Mouse (Mus musculus): ENCODE measurements at regions not wholly inside any gene's neighbourhood (a gene's known extent, or its start where the extent isn't known, plus 50 kb on each side); places are given as distances from the start of the nearest gene placed in this dataset.
A peak's percentile ranks its signal among the peaks of the same experiment; 100 is the strongest.

DNA sequence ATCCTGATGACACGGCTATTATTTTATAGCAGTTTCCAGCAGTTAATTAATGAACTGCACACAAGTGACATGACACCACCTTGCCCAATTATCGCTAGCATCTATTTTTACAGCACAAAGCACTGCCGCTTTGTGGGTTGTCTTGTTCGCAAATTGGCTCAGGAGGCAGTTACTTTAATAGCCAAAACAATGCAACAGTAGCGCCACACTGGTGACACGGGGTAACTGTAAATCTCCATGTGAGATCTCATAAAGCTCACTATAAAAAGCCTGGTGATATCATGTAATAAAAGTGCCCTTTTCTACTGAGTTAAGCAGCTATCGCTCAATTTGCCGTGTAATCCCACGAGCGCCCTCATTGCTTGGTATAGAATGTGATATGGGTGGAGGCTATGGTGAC lies 715.4 kb upstream of the Adgrl2 start:
- peak; percentile 89 for ATAC-seq (ENCODE audit: low read depth)
- Histone ChIP-seq H3K4me1 (ENCODE audit: control insufficient read depth, insufficient read depth, low read length) (no peaks in the 10 kb centered on the region), H3K9ac (replicated peaks; ENCODE audit: low read depth, low read length) (no peak overlapping the region), H3K27me3 (ENCODE audit: control insufficient read depth, insufficient read depth, low read length) (no peaks in the 10 kb centered on the region), H3K4me2 (ENCODE audit: low read depth, low read length) (peak overlapping the region; percentile 37), H3K27ac (ENCODE audit: low read depth, low read length) (no peak overlapping the region), H3K4me3 (ENCODE audit: low read depth, low read length) (peak overlapping the region; percentile 19), H3K9me3 (ENCODE audit: control insufficient read depth, low read length) (no peaks in the 10 kb centered on the region), H3K36me3 (ENCODE audit: control insufficient read depth, insufficient read depth, low read length) (no peaks in the 10 kb centered on the region)
- WGBS, result 51% methylated on average over 10 of the region's 10 CpGs

- Histone ChIP-seq H3K9ac (replicated peaks; ENCODE audit: low read depth, low read length) (no peak overlapping the region), H3K4me1 (ENCODE audit: control insufficient read depth, insufficient read depth, low read length) (no peaks in the 10 kb centered on the region), H3K27ac (ENCODE audit: low read depth, low read length) (no peak overlapping the region), H3K4me3 (ENCODE audit: low read depth, low read length) (peak overlapping the region; percentile 19), H3K36me3 (ENCODE audit: control insufficient read depth, insufficient read depth, low read length) (no peaks in the 10 kb centered on the region), H3K27me3 (ENCODE audit: control insufficient read depth, insufficient read depth, low read length) (no peaks in the 10 kb centered on the region), H3K9me3 (ENCODE audit: control insufficient read depth, low read length) (no peaks in the 10 kb centered on the region), H3K4me2 (ENCODE audit: low read depth, low read length) (peak overlapping the region; percentile 37)
- peak; percentile 86 for ATAC-seq (ENCODE audit: low read depth)
- 62% methylated on average over 12 of the region's 12 CpGs for WGBS
Observed at GRCm38 (mm10) chr3:149705322-149705721, 715.0 kb upstream of the Adgrl2 start.

DNA sequence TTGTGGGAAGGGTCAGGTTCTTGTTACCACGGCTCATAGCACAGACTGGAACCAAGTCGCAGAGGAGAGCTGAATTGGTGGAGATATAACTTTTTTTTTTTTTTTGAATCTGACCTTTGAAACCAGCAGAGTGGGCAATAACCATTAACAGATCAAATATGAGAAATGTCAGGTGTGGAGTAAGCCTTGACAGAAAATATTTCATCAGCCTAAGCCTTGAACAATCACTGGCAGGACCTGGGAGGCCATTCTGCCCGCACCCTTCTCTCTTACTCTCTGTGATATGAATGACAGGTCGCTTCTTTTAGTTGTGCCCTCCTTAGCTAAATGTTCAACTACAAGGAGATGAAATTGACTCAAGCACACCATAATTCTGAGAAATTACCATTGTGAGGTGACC lies 714.1 kb upstream of the Adgrl2 start:
- Histone ChIP-seq H3K36me3 (ENCODE audit: control insufficient read depth, insufficient read depth, low read length) (no peaks in the 10 kb centered on the region), H3K27me3 (ENCODE audit: control insufficient read depth, insufficient read depth, low read length) (no peaks in the 10 kb centered on the region), H3K4me3 (ENCODE audit: low read depth, low read length) (no peak overlapping the region), H3K9ac (replicated peaks; ENCODE audit: low read depth, low read length) (no peak overlapping the region), H3K4me2 (ENCODE audit: low read depth, low read length) (no peak overlapping the region), H3K9me3 (ENCODE audit: control insufficient read depth, low read length) (no peaks in the 10 kb centered on the region), H3K27ac (ENCODE audit: low read depth, low read length) (no peak overlapping the region), H3K4me1 (ENCODE audit: control insufficient read depth, insufficient read depth, low read length) (no peaks in the 10 kb centered on the region)
- no peak for ATAC-seq (ENCODE audit: low read depth)
- 90% methylated on average over 4 of the region's 4 CpGs for WGBS

DNA sequence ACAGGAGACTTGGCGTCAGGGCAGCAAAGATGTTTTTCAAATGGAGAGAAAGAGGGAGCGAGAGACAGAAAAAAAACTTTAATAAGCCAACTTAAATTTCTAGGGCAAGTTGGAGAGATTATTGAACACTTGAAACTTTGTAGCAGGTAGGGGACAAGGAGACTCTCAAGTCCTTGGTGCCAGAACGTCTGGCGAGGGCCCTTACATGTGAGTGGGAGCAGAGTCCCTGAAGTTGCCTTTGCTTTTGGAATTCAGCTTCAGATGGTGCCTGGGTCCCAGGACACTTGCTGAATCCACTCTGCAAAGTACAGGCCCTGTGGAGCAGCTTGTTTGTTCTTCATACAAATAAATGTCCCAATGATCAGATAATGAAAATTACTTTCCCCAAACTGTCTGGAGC lies 693.2 kb upstream of the Adgrl2 start:
- ATAC-seq (ENCODE audit: low read depth), result no peak
- no peaks in the 10 kb centered on the region for H3K27me3 ChIP-seq (ENCODE audit: control insufficient read depth, insufficient read depth, low read length)
- H3K36me3 ChIP-seq (ENCODE audit: control insufficient read depth, insufficient read depth, low read length), result no peaks in the 10 kb centered on the region
- no peak overlapping the region for H3K4me3 ChIP-seq (ENCODE audit: low read depth, low read length)
- H3K4me1 ChIP-seq (ENCODE audit: control insufficient read depth, insufficient read depth, low read length), result no peaks in the 10 kb centered on the region
- no peak overlapping the region for H3K9ac ChIP-seq (replicated peaks; ENCODE audit: low read depth, low read length)
- no peak overlapping the region for H3K4me2 ChIP-seq (ENCODE audit: low read depth, low read length)
- WGBS, result 85% methylated on average over 4 of the region's 4 CpGs
- no peaks in the 10 kb centered on the region for H3K9me3 ChIP-seq (ENCODE audit: control insufficient read depth, low read length)
- H3K27ac ChIP-seq (ENCODE audit: low read depth, low read length), result no peak overlapping the region

DNA sequence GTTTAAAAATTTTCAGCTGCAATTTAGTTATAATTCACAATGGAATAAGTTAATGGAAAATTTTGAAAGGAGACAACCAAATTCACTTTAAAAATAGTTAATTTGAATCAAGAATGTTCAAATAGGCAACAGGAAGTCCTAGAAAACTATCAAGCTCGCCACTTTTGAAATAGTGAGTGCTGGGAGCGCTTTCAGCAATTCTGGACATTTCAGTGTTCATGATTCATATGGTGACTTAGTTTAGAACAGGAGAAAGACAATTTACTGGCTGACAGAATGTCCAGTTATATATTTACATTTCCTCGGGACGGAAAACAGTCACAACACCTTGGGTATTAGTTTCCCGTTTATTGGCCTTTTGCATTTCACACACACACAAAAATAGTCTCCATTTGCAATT lies 691.9 kb upstream of the Adgrl2 start:
- no peak for ATAC-seq (ENCODE audit: low read depth)
- H3K9ac ChIP-seq (replicated peaks; ENCODE audit: low read depth, low read length), result no peak overlapping the region
- 95% methylated on average over 5 of the region's 5 CpGs for WGBS
- H3K4me1 ChIP-seq (ENCODE audit: control insufficient read depth, insufficient read depth, low read length), result no peaks in the 10 kb centered on the region
- no peak overlapping the region for H3K27ac ChIP-seq (ENCODE audit: low read depth, low read length)
- H3K4me2 ChIP-seq (ENCODE audit: low read depth, low read length), result no peak overlapping the region
- H3K9me3 ChIP-seq (ENCODE audit: control insufficient read depth, low read length), result no peaks in the 10 kb centered on the region
- no peaks in the 10 kb centered on the region for H3K36me3 ChIP-seq (ENCODE audit: control insufficient read depth, insufficient read depth, low read length)
- H3K4me3 ChIP-seq (ENCODE audit: low read depth, low read length), result no peak overlapping the region
- no peaks in the 10 kb centered on the region for H3K27me3 ChIP-seq (ENCODE audit: control insufficient read depth, insufficient read depth, low read length)

GRCm38 (mm10) chr3:149673926-149674325 lies 683.6 kb upstream of the Adgrl2 start:
- H3K4me3 ChIP-seq (ENCODE audit: low read depth, low read length), result no peak overlapping the region
- no peaks in the 10 kb centered on the region for H3K36me3 ChIP-seq (ENCODE audit: control insufficient read depth, insufficient read depth, low read length)
- no peaks in the 10 kb centered on the region for H3K4me1 ChIP-seq (ENCODE audit: control insufficient read depth, insufficient read depth, low read length)
- H3K9ac ChIP-seq (replicated peaks; ENCODE audit: low read depth, low read length), result no peak overlapping the region
- no peaks in the 10 kb centered on the region for H3K27me3 ChIP-seq (ENCODE audit: control insufficient read depth, insufficient read depth, low read length)
- no peak overlapping the region for H3K27ac ChIP-seq (ENCODE audit: low read depth, low read length)
- no peak overlapping the region for H3K4me2 ChIP-seq (ENCODE audit: low read depth, low read length)
- H3K9me3 ChIP-seq (ENCODE audit: control insufficient read depth, low read length), result no peaks in the 10 kb centered on the region
- ATAC-seq (ENCODE audit: low read depth), result no peak

DNA sequence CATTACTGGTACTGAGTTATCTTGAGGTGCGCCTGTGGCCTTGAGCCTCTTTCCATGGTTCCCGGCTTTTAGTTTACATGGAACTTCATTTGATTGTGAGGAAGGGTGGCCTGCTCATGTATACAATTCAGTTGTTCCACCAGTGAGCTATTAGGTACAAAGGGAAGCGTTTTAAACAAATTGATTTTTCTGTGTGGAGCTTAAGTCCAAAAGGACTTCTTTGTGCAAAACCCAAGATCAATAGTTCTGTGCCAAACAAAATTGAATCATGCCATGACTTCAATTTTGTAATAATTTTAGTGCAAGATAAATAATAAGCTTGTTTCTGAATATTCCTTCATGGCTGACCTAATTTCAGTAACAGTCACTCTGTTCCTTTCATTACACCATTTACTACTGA lies 674.3 kb upstream of the Adgrl2 start:
- no peak overlapping the region for H3K27ac ChIP-seq (ENCODE audit: low read depth, low read length)
- H3K4me1 ChIP-seq (ENCODE audit: control insufficient read depth, insufficient read depth, low read length), result no peaks in the 10 kb centered on the region
- ATAC-seq (ENCODE audit: low read depth), result no peak
- H3K4me2 ChIP-seq (ENCODE audit: low read depth, low read length), result no peak overlapping the region
- WGBS, result 90% methylated on average over 3 of the region's 3 CpGs
- H3K9ac ChIP-seq (replicated peaks; ENCODE audit: low read depth, low read length), result no peak overlapping the region
- H3K9me3 ChIP-seq (ENCODE audit: control insufficient read depth, low read length), result no peaks in the 10 kb centered on the region
- no peak overlapping the region for H3K4me3 ChIP-seq (ENCODE audit: low read depth, low read length)
- no peaks in the 10 kb centered on the region for H3K36me3 ChIP-seq (ENCODE audit: control insufficient read depth, insufficient read depth, low read length)
- no peaks in the 10 kb centered on the region for H3K27me3 ChIP-seq (ENCODE audit: control insufficient read depth, insufficient read depth, low read length)

- Histone ChIP-seq H3K27ac (ENCODE audit: low read depth, low read length) (no peak overlapping the region), H3K27me3 (ENCODE audit: control insufficient read depth, insufficient read depth, low read length) (no peaks in the 10 kb centered on the region), H3K36me3 (ENCODE audit: control insufficient read depth, insufficient read depth, low read length) (no peaks in the 10 kb centered on the region), H3K4me1 (ENCODE audit: control insufficient read depth, insufficient read depth, low read length) (no peaks in the 10 kb centered on the region), H3K4me3 (ENCODE audit: low read depth, low read length) (no peak overlapping the region), H3K9ac (replicated peaks; ENCODE audit: low read depth, low read length) (no peak overlapping the region), H3K9me3 (ENCODE audit: control insufficient read depth, low read length) (no peaks in the 10 kb centered on the region), H3K4me2 (ENCODE audit: low read depth, low read length) (no peak overlapping the region)
- WGBS, result 68% methylated on average over 2 of the region's 2 CpGs
- no peak for ATAC-seq (ENCODE audit: low read depth)
Observed at GRCm38 (mm10) chr3:149638324-149638723, 648.0 kb upstream of the Adgrl2 start.

- no peaks in the 10 kb centered on the region for H3K27me3 ChIP-seq (ENCODE audit: control insufficient read depth, insufficient read depth, low read length)
- no peak overlapping the region for H3K27ac ChIP-seq (ENCODE audit: low read depth, low read length)
- H3K4me1 ChIP-seq (ENCODE audit: control insufficient read depth, insufficient read depth, low read length), result no peaks in the 10 kb centered on the region
- H3K4me2 ChIP-seq (ENCODE audit: low read depth, low read length), result no peak overlapping the region
- H3K36me3 ChIP-seq (ENCODE audit: control insufficient read depth, insufficient read depth, low read length), result no peaks in the 10 kb centered on the region
- no peak overlapping the region for H3K9ac ChIP-seq (replicated peaks; ENCODE audit: low read depth, low read length)
- H3K4me3 ChIP-seq (ENCODE audit: low read depth, low read length), result no peak overlapping the region
- no peak for ATAC-seq (ENCODE audit: low read depth)
- no peaks in the 10 kb centered on the region for H3K9me3 ChIP-seq (ENCODE audit: control insufficient read depth, low read length)
Observed at GRCm38 (mm10) chr3:149626186-149626585, 635.8 kb upstream of the Adgrl2 start.

DNA sequence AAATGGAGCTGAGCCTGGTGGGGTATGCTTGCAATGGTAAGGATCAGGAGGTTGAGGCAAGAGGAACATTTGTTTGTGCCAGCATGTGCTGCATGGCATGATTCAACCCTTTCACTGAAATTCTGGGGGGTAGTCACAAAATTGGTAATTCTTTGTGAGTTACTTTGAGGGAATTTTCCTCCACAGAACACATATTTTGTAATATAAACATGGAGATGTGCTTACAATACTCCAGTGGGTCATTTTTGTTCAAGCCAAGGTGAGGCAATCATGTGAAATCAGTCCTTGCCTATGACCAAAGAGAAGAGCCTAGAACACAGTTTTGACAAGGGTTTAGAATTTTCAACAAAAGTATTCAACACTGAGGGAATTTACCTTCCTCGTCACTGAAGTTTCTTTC lies 635.1 kb upstream of the Adgrl2 start:
- H3K36me3 ChIP-seq (ENCODE audit: control insufficient read depth, insufficient read depth, low read length), result no peaks in the 10 kb centered on the region
- H3K9ac ChIP-seq (replicated peaks; ENCODE audit: low read depth, low read length), result no peak overlapping the region
- H3K27ac ChIP-seq (ENCODE audit: low read depth, low read length), result no peak overlapping the region
- no peaks in the 10 kb centered on the region for H3K9me3 ChIP-seq (ENCODE audit: control insufficient read depth, low read length)
- no peaks in the 10 kb centered on the region for H3K4me1 ChIP-seq (ENCODE audit: control insufficient read depth, insufficient read depth, low read length)
- no peaks in the 10 kb centered on the region for H3K27me3 ChIP-seq (ENCODE audit: control insufficient read depth, insufficient read depth, low read length)
- no peak overlapping the region for H3K4me3 ChIP-seq (ENCODE audit: low read depth, low read length)
- 100% methylated on average over 1 of the region's 1 CpGs for WGBS
- no peak for ATAC-seq (ENCODE audit: low read depth)
- H3K4me2 ChIP-seq (ENCODE audit: low read depth, low read length), result no peak overlapping the region
